Mouse (Mus musculus) lung, adult 2 months (tissue): ENCODE results near the gene Gm49395. TPM values are rescaled to one million over a fixed set of nuclear protein-coding genes. Genes with fewer than 3 reads are reported as not detected.

Experiments
- DNase-seq: peaks from one replicate; pipeline ENCODE4 v3.0.0; 2022
- H3K4me1 ChIP-seq: fragments of 200-500 bp; 2 replicates; pipeline ENCODE4 v1.6.1; 2011; ENCODE audit warnings: low read length; ENCODE audit not compliant: control insufficient read depth, insufficient read depth
- H3K4me3 ChIP-seq: fragments of 200-500 bp; replicated peaks from 2 replicates; pipeline ENCODE3; 2011; ENCODE audit warnings: low read depth, mild to moderate bottlenecking, control low read depth, low read length; ENCODE audit errors: extremely low read depth
- CTCF ChIP-seq: fragments of 200-500 bp; IDR thresholded peaks from 2 replicates; pipeline ENCODE4 v1.5.1; 2011; ENCODE audit warnings: mild to moderate bottlenecking, low read length, control low read depth; ENCODE audit not compliant: insufficient read depth
- POLR2A ChIP-seq: fragments of 200-500 bp; IDR thresholded peaks from 2 replicates; pipeline ENCODE4 v1.6.1; 2011; ENCODE audit warnings: low read depth, mild to moderate bottlenecking, control low read depth, low read length, borderline replicate concordance; ENCODE audit errors: extremely low read depth
- WGBS: fragments of 180-500 bp; shearing (Covaris S2); methylation state at CpG from one replicate; pipeline ENCODE4 v1.1.7; 2018; 5-methylcytosine and 5-hydroxymethylcytosine counted together
- polyA plus RNA-seq: library from polyadenylated mRNA; depleted of rRNA; stranded (reverse); fragments of >200 nt; gene quantifications from 2 replicates; pipeline ENCODE4 v1.2.3, GENCODE M21; 2012

Gm49395 gene
- polyA plus RNA-seq, 1 experiment: 21.5 TPM

DNA sequence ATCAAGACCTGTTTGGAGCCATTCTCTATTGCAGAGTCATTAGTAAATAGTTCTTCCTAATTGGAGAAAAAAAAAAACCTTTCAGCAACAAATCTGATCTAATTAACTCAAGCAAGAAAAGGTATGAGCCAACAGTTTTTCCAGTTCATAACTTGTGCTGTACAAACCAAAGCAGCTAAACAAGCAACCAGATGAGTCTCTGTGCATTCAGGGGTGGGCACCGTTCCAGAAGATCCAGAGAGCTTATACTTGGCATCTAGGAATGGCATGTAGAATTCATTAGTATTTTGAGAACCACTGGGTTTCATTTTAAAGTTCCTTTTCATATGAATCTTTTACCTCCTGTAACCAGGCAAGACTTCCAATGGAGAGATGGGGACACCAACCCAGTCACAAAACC, 26.1 kb upstream of the Gm49395 start:
- DNase-seq: no peak
- H3K4me3 ChIP-seq: no peak overlapping the region
- WGBS: 85% methylated on average over 1 of the region's 1 CpGs
- peaks cover 6% of the 10 kb centered on the region; the same call in 1 of the 2 replicates for H3K4me1 ChIP-seq
- no peak for TF ChIP-seq POLR2A
- no peak for TF ChIP-seq CTCF

DNA sequence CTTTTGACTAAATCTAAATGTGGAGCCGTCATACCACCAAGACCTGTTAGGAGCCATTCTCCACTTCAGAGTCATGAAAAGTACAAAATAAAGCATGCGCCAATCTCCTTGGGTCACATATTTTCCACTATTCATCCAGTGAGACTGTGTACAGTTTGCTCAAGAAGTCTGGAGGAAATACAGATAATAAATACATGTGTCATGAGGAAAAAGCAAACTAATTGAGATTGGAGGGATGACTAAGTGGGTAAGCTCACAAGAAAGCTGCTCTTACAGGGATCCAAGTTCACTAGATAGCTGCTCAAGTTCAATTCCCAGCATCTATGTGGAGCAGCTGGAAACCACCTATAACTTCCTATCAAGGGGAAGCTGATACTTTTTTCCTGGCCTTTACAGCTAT, 24.8 kb upstream of the Gm49395 start:
- DNase-seq: no peak
- WGBS: 85% methylated on average over 2 of the region's 2 CpGs
- Histone ChIP-seq H3K4me3 (no peak overlapping the region), H3K4me1 (0 out of 2 replicates have a peak, but pooled peaks cover 3% of the 10 kb centered on the region)
- no peak for TF ChIP-seq POLR2A
- no peak for TF ChIP-seq CTCF

DNA sequence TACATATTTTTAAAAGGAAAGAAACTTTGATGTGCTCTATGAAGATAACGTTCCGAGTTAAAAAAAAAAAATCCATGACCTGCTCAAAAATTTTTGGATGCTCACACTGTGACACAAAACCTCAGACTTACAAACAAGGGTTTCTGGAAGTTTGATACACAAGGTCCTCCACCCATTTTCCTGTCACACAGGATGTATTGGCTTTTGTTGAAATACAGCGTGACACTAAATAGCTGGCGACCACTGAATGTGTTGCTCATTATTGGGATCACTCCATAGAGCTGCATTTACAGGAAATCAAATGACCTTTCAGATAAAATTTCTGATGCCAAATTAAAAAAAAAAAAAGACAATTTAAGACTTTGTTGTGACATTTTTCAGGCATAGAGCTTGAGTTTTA, 23.4 kb upstream of the Gm49395 start:
- H3K4me3 ChIP-seq: no peak overlapping the region
- 0 out of 2 replicates have a peak, but pooled peaks cover 3% of the 10 kb centered on the region for H3K4me1 ChIP-seq
- WGBS: 56% methylated on average over 4 of the region's 4 CpGs
- no peak for DNase-seq
- TF ChIP-seq POLR2A: no peak
- no peak for TF ChIP-seq CTCF

DNA sequence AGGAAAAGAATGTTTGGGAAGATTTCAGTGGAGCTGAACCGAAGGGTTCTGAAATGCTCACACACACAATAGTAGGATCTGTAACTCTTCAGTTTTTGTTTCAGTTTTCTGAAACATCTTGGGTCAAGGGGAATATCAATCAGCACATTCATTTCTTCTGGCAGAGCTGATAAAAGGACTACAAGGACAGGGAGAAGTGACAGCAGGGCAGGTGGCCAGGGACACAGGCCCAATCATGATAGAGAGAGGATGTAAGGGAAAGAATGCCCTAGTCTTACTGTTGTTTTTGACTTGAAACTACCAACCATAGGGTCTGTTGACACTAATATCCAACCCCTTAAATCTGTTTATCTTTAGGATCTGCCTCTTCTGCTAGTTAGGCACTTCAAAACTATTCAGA, 22.8 kb upstream of the Gm49395 start:
- no peak for DNase-seq
- Histone ChIP-seq H3K4me1 (no peaks in the 10 kb centered on the region), H3K4me3 (no peak overlapping the region)
- 55% methylated on average over 1 of the region's 1 CpGs for WGBS
- TF ChIP-seq CTCF (no peak), POLR2A (no peak)

DNA sequence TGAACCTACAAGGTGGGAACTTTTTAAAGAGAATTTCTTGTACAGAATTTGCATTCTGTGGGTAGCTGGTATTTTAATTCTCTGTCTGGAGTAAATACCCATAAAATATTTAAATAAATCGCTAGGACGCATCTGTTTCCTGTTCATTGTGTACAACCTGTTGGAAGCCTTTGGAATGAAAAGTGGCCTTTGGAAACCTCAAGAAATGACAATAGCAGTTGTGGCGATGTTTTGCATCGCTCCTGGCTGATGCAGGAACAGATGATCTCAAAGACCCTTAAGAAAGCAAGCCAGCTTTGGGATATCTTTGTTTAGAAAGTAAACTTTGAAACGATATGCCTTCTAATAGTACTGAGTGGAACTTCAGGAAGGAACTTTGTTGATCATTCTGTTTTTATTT, 17.0 kb upstream of the Gm49395 start:
- Histone ChIP-seq H3K4me1 (no peaks in the 10 kb centered on the region), H3K4me3 (no peak overlapping the region)
- TF ChIP-seq CTCF (no peak), POLR2A (no peak)
- no peak for DNase-seq
- 38% methylated on average over 5 of the region's 5 CpGs for WGBS

DNA sequence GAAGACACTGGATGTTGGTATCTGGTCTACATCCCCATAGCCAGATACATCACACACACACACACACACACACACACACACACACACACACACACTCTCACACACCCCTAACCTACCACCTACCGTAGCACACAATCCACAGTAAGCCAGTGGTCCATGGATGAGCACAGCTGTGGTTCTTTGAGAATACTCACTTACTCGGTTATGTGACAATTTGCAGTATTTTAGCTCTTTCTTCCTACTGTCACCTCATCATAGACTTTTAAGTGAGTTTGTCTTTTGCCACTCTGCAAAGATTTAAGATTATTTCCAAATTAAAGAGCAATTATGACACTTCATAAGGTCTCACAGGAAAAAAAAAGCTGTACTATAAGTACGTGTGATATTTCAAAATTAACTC, 16.5 kb upstream of the Gm49395 start:
- DNase-seq: no peak
- 66% methylated on average over 3 of the region's 3 CpGs for WGBS
- no peak for TF ChIP-seq CTCF
- TF ChIP-seq POLR2A: no peak
- Histone ChIP-seq H3K4me3 (no peak overlapping the region), H3K4me1 (no peaks in the 10 kb centered on the region)

DNA sequence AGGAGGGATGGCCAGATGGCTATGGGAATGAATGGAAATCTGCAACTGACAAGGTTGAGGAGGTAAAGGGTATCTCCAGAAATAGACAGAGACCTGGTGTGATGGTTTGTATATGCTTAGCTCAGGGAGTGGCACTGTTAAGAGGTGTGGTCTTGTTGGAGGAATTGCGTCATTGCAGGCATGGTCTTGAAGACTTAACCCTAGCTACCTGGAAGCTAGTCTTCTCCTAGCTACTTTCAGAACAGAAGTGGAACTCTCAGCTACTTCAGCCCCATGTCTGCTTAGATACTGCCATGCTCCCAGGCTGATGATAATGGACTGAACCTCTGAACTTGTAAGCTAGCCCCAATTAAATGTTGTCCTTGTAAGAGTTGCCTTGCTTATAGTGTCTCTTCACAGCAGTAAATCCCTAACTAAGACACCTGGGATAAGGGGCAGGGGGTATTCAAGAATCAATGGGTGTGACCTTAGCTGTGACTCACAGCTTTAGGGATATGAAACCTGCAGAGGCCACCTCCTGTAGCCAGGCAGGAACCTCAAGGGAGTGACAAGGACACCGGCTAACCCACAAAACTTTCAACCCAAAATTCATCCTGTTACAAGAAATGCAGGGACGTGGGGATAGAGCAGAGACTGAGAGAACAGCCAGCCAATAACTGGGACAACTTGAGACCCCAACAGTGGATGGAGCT, 15.4 kb upstream of the Gm49395 start:
- WGBS: 81% methylated on average over 3 of the region's 3 CpGs
- DNase-seq: no peak
- Histone ChIP-seq H3K4me1 (no peaks in the 10 kb centered on the region), H3K4me3 (no peak overlapping the region)
- TF ChIP-seq CTCF: no peak
- TF ChIP-seq POLR2A: no peak

DNA sequence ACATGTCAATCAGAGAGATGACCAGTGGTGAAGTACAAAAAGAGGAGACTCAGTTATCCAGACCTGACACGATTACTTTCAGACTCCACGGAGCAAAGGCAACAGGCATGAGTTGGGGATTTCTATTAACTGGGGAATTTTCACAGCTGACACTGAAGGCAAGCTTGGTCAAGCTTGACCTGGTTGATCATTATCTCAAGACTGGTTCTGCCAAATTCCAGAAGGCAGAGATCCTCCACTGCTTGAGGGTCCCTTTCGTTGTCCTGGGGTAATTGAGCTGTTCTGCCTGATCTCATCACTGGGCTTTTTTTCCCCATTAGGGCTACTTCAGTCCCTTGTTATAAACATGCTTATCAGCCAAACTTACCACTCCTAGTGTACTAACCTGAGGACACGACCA, 7.9 kb upstream of the Gm49395 start:
- TF ChIP-seq POLR2A: no peak
- TF ChIP-seq CTCF: no peak
- no peak overlapping the region for H3K4me3 ChIP-seq
- WGBS: 77% methylated on average over 4 of the region's 4 CpGs
- DNase-seq: no peak
- peaks cover 7% of the 10 kb centered on the region for H3K4me1 ChIP-seq

DNA sequence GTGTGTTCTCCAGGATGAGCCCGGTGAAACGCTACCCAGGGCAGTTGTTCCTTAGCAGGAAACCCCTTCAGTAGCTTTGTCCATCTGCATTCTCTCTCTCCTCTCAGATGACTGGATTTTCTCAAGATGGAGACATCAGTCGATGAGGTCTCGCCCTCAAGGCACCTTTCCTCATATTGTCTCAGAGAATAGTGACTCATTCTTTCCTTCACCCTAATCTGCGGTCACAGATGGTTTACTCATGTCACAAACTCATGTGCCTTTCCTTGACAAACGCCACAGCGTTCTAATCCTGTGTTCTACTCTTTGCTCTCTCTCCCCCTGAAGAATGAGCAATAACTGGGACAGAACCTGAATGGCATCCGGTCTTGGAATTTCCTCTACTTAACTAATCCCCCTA, 5.7 kb upstream of the Gm49395 start:
- 73% methylated on average over 8 of the region's 8 CpGs for WGBS
- Histone ChIP-seq H3K4me3 (no peak overlapping the region), H3K4me1 (peaks cover 7% of the 10 kb centered on the region)
- no peak for TF ChIP-seq POLR2A
- TF ChIP-seq CTCF: no peak
- no peak for DNase-seq

DNA sequence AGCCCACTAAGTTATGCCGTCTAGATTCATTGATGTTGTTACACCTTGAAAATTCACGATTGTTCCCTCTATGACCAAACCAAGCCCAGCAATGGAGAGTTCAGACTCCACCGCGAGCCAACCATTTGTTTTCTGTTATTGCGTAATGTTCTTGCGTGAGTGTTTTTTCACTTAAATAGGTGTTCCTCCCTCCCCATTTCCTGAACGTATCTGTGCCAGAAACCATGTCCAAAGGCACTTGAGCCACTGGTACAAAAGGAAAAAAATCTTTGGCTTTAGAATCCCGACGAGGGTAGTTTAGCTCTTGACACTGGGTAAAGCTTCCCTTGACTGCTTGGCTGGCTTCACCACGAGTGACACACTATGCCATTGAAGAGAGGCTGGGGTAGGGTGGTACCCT, 4.5 kb upstream of the Gm49395 start:
- TF ChIP-seq POLR2A: no peak
- 30% methylated on average over 10 of the region's 10 CpGs for WGBS
- H3K4me3 ChIP-seq: no peak overlapping the region
- peaks cover 7% of the 10 kb centered on the region for H3K4me1 ChIP-seq
- no peak for DNase-seq

DNA sequence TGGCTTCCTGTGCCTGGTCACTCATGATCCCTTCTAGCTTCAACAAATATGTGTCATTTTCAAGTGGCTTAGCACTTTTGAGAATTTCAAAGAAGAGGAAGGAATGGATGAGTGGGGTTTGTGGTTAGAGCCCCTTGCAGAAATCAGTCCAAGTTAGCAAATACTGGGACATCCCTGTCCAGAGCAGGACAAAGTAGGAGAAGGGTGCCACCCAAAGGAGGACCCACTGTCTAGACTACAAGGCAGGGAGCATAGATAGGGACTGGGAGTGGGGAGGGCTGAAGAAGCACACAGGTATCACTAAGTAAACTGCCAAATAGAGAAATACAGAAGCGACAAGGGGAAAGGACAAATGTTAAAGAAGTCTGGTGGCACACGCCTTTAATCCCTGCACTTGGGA, 1.0 kb upstream of the Gm49395 start:
- Histone ChIP-seq H3K4me3 (no peak overlapping the region), H3K4me1 (peaks cover 9% of the 10 kb centered on the region)
- TF ChIP-seq POLR2A (no peak), CTCF (no peak)
- 92% methylated on average over 2 of the region's 2 CpGs for WGBS
- DNase-seq: no peak
